Mouse (Mus musculus) testis, adult 2 months (tissue): ENCODE data around the gene Asic1. TPM values are rescaled to one million over a fixed set of nuclear protein-coding genes. Genes with fewer than 3 reads are reported as not detected.

Experiments used
- H3K27ac ChIP-seq: fragments of 200-500 bp; 2 replicates; pipeline ENCODE4 v1.5.1; 2012; ENCODE audit warnings: low read depth, low read length; ENCODE audit not compliant: control insufficient read depth, insufficient read depth
- H3K27me3 ChIP-seq: fragments of 200-500 bp; 2 replicates; pipeline ENCODE4 v1.6.1; 2012; ENCODE audit warnings: mild to moderate bottlenecking, low read length, moderate library complexity; ENCODE audit not compliant: control insufficient read depth, insufficient read depth
- H3K36me3 ChIP-seq: fragments of 200-500 bp; 2 replicates; pipeline ENCODE4 v1.6.1; 2012; ENCODE audit warnings: mild to moderate bottlenecking, low read length; ENCODE audit not compliant: control insufficient read depth, insufficient read depth
- H3K4me1 ChIP-seq: fragments of 200-500 bp; 2 replicates; pipeline ENCODE4 v1.6.1; 2012; ENCODE audit warnings: low read length; ENCODE audit not compliant: control insufficient read depth, insufficient read depth
- H3K4me3 ChIP-seq: fragments of 200-500 bp; 2 replicates; pipeline ENCODE4 v1.5.1; 2012; ENCODE audit warnings: low read depth, mild to moderate bottlenecking, low read length, moderate library complexity, mixed read lengths; ENCODE audit not compliant: control insufficient read depth
- CTCF ChIP-seq: fragments of 200-500 bp; IDR thresholded peaks from 2 replicates; pipeline ENCODE4 v1.5.1; 2012; ENCODE audit warnings: low read depth, mild to moderate bottlenecking, inconsistent platforms, low read length, moderate library complexity; ENCODE audit not compliant: control insufficient read depth, insufficient read depth, insufficient replicate concordance
- POLR2A ChIP-seq: fragments of 200-500 bp; IDR thresholded peaks from 2 replicates; pipeline ENCODE4 v1.6.1; 2012; ENCODE audit warnings: low read depth, mild to moderate bottlenecking, inconsistent platforms, low read length, moderate library complexity; ENCODE audit not compliant: control insufficient read depth
- polyA plus RNA-seq: library from polyadenylated mRNA; depleted of rRNA; stranded (reverse); fragments of >200 nt; gene quantifications from 2 replicates; pipeline ENCODE4 v1.2.3, GENCODE M21; 2012

The Asic1 gene
- polyA plus RNA-seq, 1 experiment = 0.16 TPM

- Histone ChIP-seq H3K4me3 (no peak overlapping the region), H3K36me3 (peaks cover 2% of the 10 kb centered on the region), H3K4me1 (peaks cover 6% of the 10 kb centered on the region), H3K27ac (peak overlapping the region; percentile 7; the same call in 1 of the 2 replicates), H3K27me3 (no peaks in the 10 kb centered on the region)
- TF ChIP-seq POLR2A (no peak), CTCF (no peak)
These were observed 46.0 kb downstream of the Asic1 start for GRCm38 (mm10) chr15:99715982-99716746.

GRCm38 (mm10) chr15:99716814-99717213, 46.6 kb downstream of the Asic1 start:
- Histone ChIP-seq H3K27me3 (no peaks in the 10 kb centered on the region), H3K4me3 (no peak overlapping the region)
- TF ChIP-seq POLR2A (no peak), CTCF (no peak)

GRCm38 (mm10) chr15:99717386-99718334, 47.5 kb downstream of the Asic1 start, which contains the start of gene Gpd1:
Gpd1 (plus strand) TSS chr15:99717515.
- Histone ChIP-seq H3K27me3 (no peaks in the 10 kb centered on the region), H3K4me3 (peak within 1 kb of the TSS; percentile 48), H3K36me3 (no peaks in the 10 kb centered on the region), H3K27ac (peak within 1 kb of the TSS; percentile 7; the same call in 1 of the 2 replicates), H3K4me1 (peaks cover 6% of the 10 kb centered on the region)
- peak; percentile 51 for TF ChIP-seq POLR2A
- no peak for TF ChIP-seq CTCF

More at GRCm38 (mm10) chr15:99716814-99717213, 46.6 kb downstream of the Asic1 start:
- no peak overlapping the region for H3K27ac ChIP-seq
- no peaks in the 10 kb centered on the region; the same call in 1 of the 2 replicates for H3K36me3 ChIP-seq
- peaks cover 6% of the 10 kb centered on the region for H3K4me1 ChIP-seq

- H3K27ac ChIP-seq = no peak overlapping the region
- H3K36me3 ChIP-seq = no peaks in the 10 kb centered on the region
- no peaks in the 10 kb centered on the region for H3K27me3 ChIP-seq
- TF ChIP-seq CTCF = no peak
- no peak for TF ChIP-seq POLR2A
- no peak overlapping the region for H3K4me3 ChIP-seq
- H3K4me1 ChIP-seq = peaks cover 9% of the 10 kb centered on the region
These were observed 48.4 kb downstream of the Asic1 start for GRCm38 (mm10) chr15:99718461-99719021.

- Histone ChIP-seq H3K36me3 (no peaks in the 10 kb centered on the region), H3K4me1 (peaks cover 18% of the 10 kb centered on the region), H3K27ac (no peak overlapping the region), H3K27me3 (no peaks in the 10 kb centered on the region), H3K4me3 (no peak overlapping the region)
- no peak for TF ChIP-seq POLR2A
- no peak for TF ChIP-seq CTCF
These were observed 49.7 kb downstream of the Asic1 start for GRCm38 (mm10) chr15:99719865-99720264.

- H3K4me1 ChIP-seq = peaks cover 18% of the 10 kb centered on the region
- no peaks in the 10 kb centered on the region for H3K36me3 ChIP-seq
- H3K27ac ChIP-seq = no peak overlapping the region
- TF ChIP-seq CTCF (no peak), POLR2A (no peak)
- no peaks in the 10 kb centered on the region for H3K27me3 ChIP-seq
- no peak overlapping the region for H3K4me3 ChIP-seq
These were observed 52.0 kb downstream of the Asic1 start for GRCm38 (mm10) chr15:99721921-99722743.
